Mouse (Mus musculus): ENCODE data around the gene Pik3c2b.

Gene Pik3c2b

GRCm38 (mm10) chr1:133132388-133133326 lies 87.2 kb downstream of the Pik3c2b start:
- in situ Hi-C loops (cut with MboI): no loop called here

- in situ Hi-C loops (cut with MboI): no loop called here
These were observed 88.0 kb downstream of the Pik3c2b start for GRCm38 (mm10) chr1:133133425-133133824.

GRCm38 (mm10) chr1:133134071-133134470 lies 88.6 kb downstream of the Pik3c2b start:
- in situ Hi-C loops (cut with MboI): no loop called here

- in situ Hi-C loops (cut with MboI): no loop called here
These were observed 89.4 kb downstream of the Pik3c2b start for GRCm38 (mm10) chr1:133134881-133135280.

- in situ Hi-C loops (cut with MboI): no loop called here
These were observed 90.3 kb downstream of the Pik3c2b start for GRCm38 (mm10) chr1:133135808-133136207.

GRCm38 (mm10) chr1:133138401-133138800 lies 92.9 kb downstream of the Pik3c2b start:
- in situ Hi-C loops (cut with MboI): no loop called here

GRCm38 (mm10) chr1:133146014-133147009 lies 100.8 kb downstream of the Pik3c2b start:
- in situ Hi-C loops (cut with MboI): no loop called here

GRCm38 (mm10) chr1:133147324-133147723 lies 101.9 kb downstream of the Pik3c2b start:
- in situ Hi-C loops (cut with MboI): no loop called here

- in situ Hi-C loops (cut with MboI): no loop called here
These were observed 102.7 kb downstream of the Pik3c2b start for GRCm38 (mm10) chr1:133148122-133148521.

- in situ Hi-C loops (cut with MboI): loop anchor here (10.0 kb wide), 1 partner anchor 154 kb away; the partner anchor contains the start of gene Golt1a
These were observed 105.1 kb downstream of the Pik3c2b start for GRCm38 (mm10) chr1:133150556-133150955.

GRCm38 (mm10) chr1:133152213-133152612 lies 106.7 kb downstream of the Pik3c2b start:
- in situ Hi-C loops (cut with MboI): loop anchor here (10.0 kb wide), 1 partner anchor 153 kb away; the partner anchor contains the start of gene Golt1a

- in situ Hi-C loops (cut with MboI): loop anchor here (10.0 kb wide), 1 partner anchor 150 kb away; the partner anchor contains the start of gene Golt1a
These were observed 109.8 kb downstream of the Pik3c2b start for GRCm38 (mm10) chr1:133155270-133155669.

Measured in mature B cell (primary cell).